Mouse (Mus musculus) stomach, embryonic 14.5 days (tissue): ENCODE measurements around the gene Olfr64. TPM values are rescaled to one million over a fixed set of nuclear protein-coding genes. Genes with fewer than 3 reads are reported as not detected.

Experiments
- ATAC-seq: fragments of 200-750 bp; cut with Nextera tagmentation; 2 replicates; pipeline ENCODE4 v1.8.0; 2017; ENCODE audit warnings: low read depth, moderate TSS enrichment; ENCODE audit not compliant: insufficient number of reproducible peaks, insufficient read depth, low FRiP score
- H3K27ac ChIP-seq: fragments of 300-500 bp; sonication (generic); 2 replicates; pipeline ENCODE4 v1.5.1; 2014; ENCODE audit warnings: mild to moderate bottlenecking, low read length, moderate library complexity, mixed read lengths
- H3K27me3 ChIP-seq: fragments of 300-500 bp; sonication (generic); 2 replicates; pipeline ENCODE4 v1.6.1; 2014; ENCODE audit warnings: low read length, control low read depth, mixed read lengths; ENCODE audit not compliant: control insufficient read depth, insufficient read depth
- H3K36me3 ChIP-seq: fragments of 300-500 bp; sonication (generic); 2 replicates; pipeline ENCODE4 v1.6.1; 2014; ENCODE audit warnings: mild to moderate bottlenecking, control low read depth, low read length, moderate library complexity, mixed read lengths; ENCODE audit not compliant: control insufficient read depth, insufficient read depth
- H3K4me1 ChIP-seq: fragments of 300-500 bp; sonication (generic); 2 replicates; pipeline ENCODE4 v1.6.1; 2014; ENCODE audit warnings: low read length, control low read depth, mixed read lengths; ENCODE audit not compliant: control insufficient read depth, insufficient read depth
- H3K4me2 ChIP-seq: fragments of 300-500 bp; sonication (generic); replicated peaks from 2 replicates; pipeline ENCODE4 v1.6.1; 2014; ENCODE audit warnings: low read depth, low read length, control low read depth
- H3K4me3 ChIP-seq: fragments of 300-500 bp; sonication (generic); 2 replicates; pipeline ENCODE4 v1.5.1; 2014; ENCODE audit warnings: low read depth, low read length, control low read depth
- H3K9ac ChIP-seq: fragments of 300-500 bp; sonication (generic); replicated peaks from 2 replicates; pipeline ENCODE4 v1.6.1; 2014; ENCODE audit warnings: low read depth, mild to moderate bottlenecking, control low read depth, low read length, moderate library complexity, mixed read lengths
- H3K9me3 ChIP-seq: fragments of 300-500 bp; sonication (generic); 2 replicates; pipeline ENCODE4 v1.6.1; 2016; ENCODE audit warnings: low read depth, low read length, control low read depth; ENCODE audit not compliant: control insufficient read depth
- WGBS: fragments of 180-500 bp; shearing (Covaris S2); extraction: QIAGEN DNeasy Blood & Tissue Kit; methylation state at CpG from one replicate; pipeline ENCODE4 v1.1.7; 2014; 5-methylcytosine and 5-hydroxymethylcytosine counted together
- polyA plus RNA-seq: library from polyadenylated mRNA; unstranded; fragments of >200 nt; fragmentation: Nextera tagmentation; extraction: Ambion mirVana; gene quantifications from 2 replicates; pipeline ENCODE4 v1.2.1, GENCODE M21; 2014

Olfr64 gene
- polyA plus RNA-seq, 1 experiment from 2014 or later = not detected

DNA sequence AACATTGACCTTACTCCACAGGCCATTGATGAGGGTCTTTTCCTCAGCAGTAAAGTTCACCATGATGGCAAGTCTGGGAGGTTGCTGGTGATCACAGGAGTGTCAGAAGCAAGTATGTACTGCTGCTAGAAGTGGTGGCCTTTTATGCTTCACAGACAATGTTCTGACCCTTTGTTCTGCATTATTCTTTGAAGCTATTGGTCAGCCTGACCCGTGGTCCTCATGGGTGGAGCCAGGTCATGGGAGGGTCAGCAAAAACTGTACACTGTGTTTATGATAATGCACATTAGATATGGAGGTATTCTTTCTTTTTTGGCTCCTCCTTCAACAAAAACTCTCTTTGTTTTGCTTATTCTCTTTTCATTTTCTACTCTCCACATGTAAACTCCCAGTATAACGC, 41.2 kb downstream of the Olfr64 start, which contains the start of gene Hbb-y:
TSS of gene Hbb-y (minus strand) at position 127 of the 400 bp plus-strand sequence.
- H3K9me3 ChIP-seq = no peaks in the 10 kb centered on the region
- H3K4me3 ChIP-seq = no peak within 1 kb of the TSS
- H3K9ac ChIP-seq = no peak within 1 kb of the TSS
- WGBS = 73% methylated on average over 2 of the region's 2 CpGs
- H3K4me1 ChIP-seq = no peaks in the 10 kb centered on the region
- H3K4me2 ChIP-seq = no peak within 1 kb of the TSS
- no peak within 1 kb of the TSS for H3K27ac ChIP-seq
- H3K36me3 ChIP-seq = no peaks in the 10 kb centered on the region
- ATAC-seq = no peak
- no peaks in the 10 kb centered on the region for H3K27me3 ChIP-seq

DNA sequence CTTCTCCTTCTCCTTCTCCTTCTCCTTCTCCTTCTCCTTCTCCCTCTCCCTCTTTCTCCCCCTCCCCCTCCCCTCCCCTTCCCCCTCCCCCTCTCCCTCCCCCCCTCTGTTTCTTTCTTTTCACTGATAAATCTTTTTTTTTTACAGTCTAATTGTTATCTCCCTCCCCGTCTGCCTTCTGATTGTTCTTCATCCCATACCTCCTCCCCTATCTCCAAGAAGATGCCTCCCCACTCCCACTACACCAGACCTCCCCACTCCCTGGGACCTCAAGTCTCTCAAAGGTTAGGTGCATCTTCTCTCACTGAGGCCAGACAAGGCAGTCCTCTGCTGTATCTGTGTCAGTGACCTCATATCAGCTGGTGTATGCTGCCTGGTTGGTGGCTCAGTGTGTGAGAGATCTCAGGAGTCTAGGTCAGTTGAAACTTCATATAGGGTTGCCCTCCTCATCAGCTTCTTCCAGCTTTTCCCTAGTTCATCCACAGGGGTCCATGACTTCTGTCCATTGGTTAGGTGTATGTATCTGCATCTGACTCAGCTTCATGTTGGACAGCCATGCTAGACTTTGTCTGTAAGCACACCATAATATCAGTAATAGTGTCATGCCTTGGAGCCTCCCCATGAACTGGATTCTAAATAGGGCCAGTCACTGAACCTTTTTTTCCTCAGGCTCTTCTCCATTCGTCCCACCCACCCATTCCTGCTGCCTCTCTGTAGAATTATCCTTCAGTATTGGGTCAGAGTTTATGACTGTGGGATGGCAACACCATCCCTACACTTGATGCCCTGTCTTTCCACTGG, 49.6 kb downstream of the Olfr64 start:
- 52% methylated on average over 2 of the region's 2 CpGs for WGBS
- Histone ChIP-seq H3K4me3 (no peak overlapping the region), H3K9ac (no peak overlapping the region), H3K36me3 (no peaks in the 10 kb centered on the region), H3K4me1 (no peaks in the 10 kb centered on the region), H3K4me2 (no peak overlapping the region), H3K27ac (no peak overlapping the region), H3K9me3 (no peaks in the 10 kb centered on the region), H3K27me3 (no peaks in the 10 kb centered on the region)
- ATAC-seq = no peak

DNA sequence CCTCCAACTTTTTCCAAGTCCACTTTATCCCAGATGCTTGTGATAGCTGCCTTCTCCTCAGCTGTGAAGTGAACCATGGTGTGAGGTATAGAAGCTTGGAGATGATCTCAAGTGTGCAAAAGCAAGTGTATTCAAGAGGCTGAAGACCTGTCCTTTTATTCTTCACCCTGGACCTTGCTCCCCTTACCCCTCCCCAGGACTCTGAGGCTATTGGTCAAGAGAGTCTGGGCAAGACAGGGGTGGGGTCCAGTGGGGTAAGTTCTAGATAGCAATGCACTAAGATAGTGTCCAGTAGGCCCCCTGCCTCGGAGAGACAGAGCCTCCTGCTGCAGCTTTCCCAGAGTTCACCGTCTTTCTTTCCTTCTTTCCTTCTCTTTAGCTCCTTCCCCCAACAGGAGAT, 51.3 kb downstream of the Olfr64 start, which contains the start of gene Hbb-bh1:
TSS of gene Hbb-bh1 (minus strand) at position 131 of the 400 bp plus-strand sequence.
- WGBS = 75% methylated on average over 2 of the region's 2 CpGs
- H3K36me3 ChIP-seq = no peaks in the 10 kb centered on the region
- no peak for ATAC-seq
- no peak within 1 kb of the TSS for H3K27ac ChIP-seq
- no peaks in the 10 kb centered on the region for H3K27me3 ChIP-seq
- H3K4me1 ChIP-seq = no peaks in the 10 kb centered on the region
- no peaks in the 10 kb centered on the region for H3K9me3 ChIP-seq
- H3K9ac ChIP-seq = no peak within 1 kb of the TSS
- no peak within 1 kb of the TSS for H3K4me3 ChIP-seq
- no peak within 1 kb of the TSS for H3K4me2 ChIP-seq

DNA sequence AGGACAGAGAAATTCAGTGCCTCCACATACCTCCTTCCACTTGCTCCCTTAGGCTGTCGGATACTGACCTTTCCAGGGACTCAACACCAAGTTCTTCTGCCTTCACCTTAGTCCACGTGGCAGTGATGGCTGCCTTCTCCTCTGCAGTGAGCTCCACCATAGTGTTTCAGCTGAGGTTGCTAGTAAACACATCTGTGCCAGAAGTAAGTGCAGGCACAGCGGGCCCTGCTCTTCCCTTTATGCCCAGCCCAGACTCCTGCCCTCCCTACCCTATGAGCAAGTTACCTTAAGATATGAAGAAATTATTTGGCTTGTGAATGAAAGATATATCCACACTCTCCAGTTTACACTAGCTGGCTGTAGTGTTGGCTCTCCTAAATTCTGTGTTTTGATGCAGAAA, 54.0 kb downstream of the Olfr64 start, which contains the start of gene Hbb-bh2:
TSS of gene Hbb-bh2 (minus strand) at position 253 of the 400 bp plus-strand sequence.
- Histone ChIP-seq H3K9ac (no peak within 1 kb of the TSS), H3K4me3 (no peak within 1 kb of the TSS), H3K27ac (no peak within 1 kb of the TSS), H3K4me1 (no peaks in the 10 kb centered on the region), H3K4me2 (no peak within 1 kb of the TSS), H3K36me3 (no peaks in the 10 kb centered on the region), H3K27me3 (no peaks in the 10 kb centered on the region), H3K9me3 (no peaks in the 10 kb centered on the region)
- 73% methylated on average over 3 of the region's 3 CpGs for WGBS
- no peak for ATAC-seq

Other genes starting within 250 kb of the Olfr64 start
- not detected in 2 replicates for gene Olfr623, start 230.8 kb downstream of the Olfr64 start, polyA plus RNA-seq
- 0.04 TPM in 1 of 2 replicates, not detected in the other for gene Olfr624, start 223.3 kb downstream of the Olfr64 start, polyA plus RNA-seq
- gene Olfr625-ps1, start 211.8 kb downstream of the Olfr64 start, polyA plus RNA-seq = not detected in 2 replicates
- not detected in 2 replicates for gene Olfr243, start 179.8 kb downstream of the Olfr64 start, polyA plus RNA-seq
- not detected in 2 replicates for gene Olfr628, start 164.1 kb downstream of the Olfr64 start, polyA plus RNA-seq
- gene Olfr629, start 149.5 kb downstream of the Olfr64 start, polyA plus RNA-seq = not detected in 2 replicates
- gene Olfr630, start 137.2 kb downstream of the Olfr64 start, polyA plus RNA-seq = not detected in 2 replicates
- gene Olfr69, start 122.9 kb downstream of the Olfr64 start, polyA plus RNA-seq = not detected in 2 replicates
- gene Olfr68, start 114.8 kb downstream of the Olfr64 start, polyA plus RNA-seq = not detected in 2 replicates
- not detected in 2 replicates for gene Olfr67, start 102.7 kb downstream of the Olfr64 start, polyA plus RNA-seq
- 1,564 and 1,619 TPM in 2 replicates for gene Hbb-bt, start 80.5 kb downstream of the Olfr64 start, polyA plus RNA-seq
- gene Hbb-bs, start 66.4 kb downstream of the Olfr64 start, polyA plus RNA-seq = 3,670 and 3,888 TPM in 2 replicates
- not detected in 2 replicates for gene Hbb-bh2, start 54.0 kb downstream of the Olfr64 start, polyA plus RNA-seq
- gene Hbb-bh1, start 51.3 kb downstream of the Olfr64 start, polyA plus RNA-seq = 2.9 and 6.2 TPM in 2 replicates
- 616 and 882 TPM in 2 replicates for gene Hbb-y, start 41.3 kb downstream of the Olfr64 start, polyA plus RNA-seq
- gene Olfr66, start 8.2 kb downstream of the Olfr64 start, polyA plus RNA-seq = not detected in 2 replicates
- not detected in 2 replicates for gene Olfr65, start 9.0 kb upstream of the Olfr64 start, polyA plus RNA-seq
- not detected in 2 replicates for gene Olfr631, start 34.3 kb upstream of the Olfr64 start, polyA plus RNA-seq
- not detected in 2 replicates for gene Olfr632, start 39.9 kb upstream of the Olfr64 start, polyA plus RNA-seq
- not detected in 2 replicates for gene Olfr633, start 50.0 kb upstream of the Olfr64 start, polyA plus RNA-seq
- gene Olfr635, start 76.7 kb upstream of the Olfr64 start, polyA plus RNA-seq = not detected in 2 replicates
- gene Olfr638, start 104.3 kb upstream of the Olfr64 start, polyA plus RNA-seq = not detected in 2 replicates
- 0.03 TPM in 1 of 2 replicates, not detected in the other for gene Olfr639, start 122.8 kb upstream of the Olfr64 start, polyA plus RNA-seq
- gene Olfr640, start 131.1 kb upstream of the Olfr64 start, polyA plus RNA-seq = not detected in 2 replicates
- not detected in 2 replicates for gene Olfr641, start 141.0 kb upstream of the Olfr64 start, polyA plus RNA-seq
- not detected in 2 replicates for gene Olfr642, start 158.2 kb upstream of the Olfr64 start, polyA plus RNA-seq
- not detected in 2 replicates for gene 4930516K23Rik, start 167.0 kb upstream of the Olfr64 start, polyA plus RNA-seq
- not detected in 2 replicates for gene Olfr644, start 177.4 kb upstream of the Olfr64 start, polyA plus RNA-seq
- gene Olfr645, start 191.0 kb upstream of the Olfr64 start, polyA plus RNA-seq = not detected in 2 replicates
- gene Olfr646, start 210.4 kb upstream of the Olfr64 start, polyA plus RNA-seq = not detected in 2 replicates
- gene Ubqln5, start 235.3 kb upstream of the Olfr64 start, polyA plus RNA-seq = not detected in 2 replicates
- not detected in 2 replicates for gene Olfr643, start 242.9 kb upstream of the Olfr64 start, polyA plus RNA-seq
- gene Ubqln3, start 248.8 kb upstream of the Olfr64 start, polyA plus RNA-seq = not detected in 2 replicates